Mouse (Mus musculus) spleen, adult 2 months (tissue): Measurements from ENCODE around the gene Lkaaear1.

ENCODE experiments used
- CTCF ChIP-seq: fragments of 200-500 bp; IDR thresholded peaks from 2 replicates; pipeline ENCODE4 v1.5.1; 2011; ENCODE audit warnings: mild to moderate bottlenecking, inconsistent platforms; ENCODE audit not compliant: insufficient read depth, insufficient read length, insufficient replicate concordance; ENCODE audit errors: extremely low read depth
- POLR2A ChIP-seq: fragments of 200-500 bp; IDR thresholded peaks from 2 replicates; pipeline ENCODE4 v1.6.1; 2011; ENCODE audit warnings: low read depth, low read length, inconsistent platforms

- TF ChIP-seq CTCF = no peak
- TF ChIP-seq POLR2A = no peak
These were observed 10.7 kb downstream of the Lkaaear1 start for GRCm38 (mm10) chr2:181687586-181687985.
